Mouse (Mus musculus) 3134 (cell line): ENCODE data around the gene Gdi1.

ENCODE experiments used
- DNase-seq: peaks from one replicate; pipeline ENCODE4 v3.0.0-alpha.2; 2011; ENCODE audit warnings: low spot score; ENCODE audit not compliant: insufficient read length; ENCODE audit errors: extremely low read depth

Gene Gdi1

GRCm38 (mm10) chrX:74304867-74305700 lies at the start of gene Gdi1:
Gdi1 (plus strand) TSS chrX:74304998.
- DNase-seq, result peak; percentile 88

DNA sequence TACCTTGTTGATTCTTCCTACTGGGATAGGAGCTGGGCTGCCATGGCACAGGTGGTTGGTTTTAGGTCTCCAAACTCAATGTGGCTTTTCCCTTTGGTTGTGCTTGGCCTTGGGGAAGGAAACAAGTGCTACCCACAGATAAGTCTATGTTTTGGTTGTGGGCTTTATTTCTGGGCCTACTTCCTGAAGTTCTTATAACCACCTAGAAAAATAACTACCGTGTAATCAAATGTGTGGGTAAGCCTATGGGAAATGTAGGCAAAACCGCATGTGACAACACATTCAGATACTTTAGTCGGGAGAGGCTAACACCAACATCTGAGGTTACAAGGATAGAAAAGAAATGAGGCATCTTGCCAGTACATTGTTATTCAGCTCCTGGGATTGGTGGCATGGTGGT lies 47.1 kb upstream of the Gdi1 start:
- no peak for DNase-seq

GRCm38 (mm10) chrX:74269736-74270061 lies 35.1 kb upstream of the Gdi1 start:
- DNase-seq, result no peak

- peak; percentile 86 for DNase-seq
Observed at GRCm38 (mm10) chrX:74270062-74270901, 34.5 kb upstream of the Gdi1 start, which contains the start of gene Rpl10. Rpl10 (plus strand) TSS chrX:74270812.

DNA sequence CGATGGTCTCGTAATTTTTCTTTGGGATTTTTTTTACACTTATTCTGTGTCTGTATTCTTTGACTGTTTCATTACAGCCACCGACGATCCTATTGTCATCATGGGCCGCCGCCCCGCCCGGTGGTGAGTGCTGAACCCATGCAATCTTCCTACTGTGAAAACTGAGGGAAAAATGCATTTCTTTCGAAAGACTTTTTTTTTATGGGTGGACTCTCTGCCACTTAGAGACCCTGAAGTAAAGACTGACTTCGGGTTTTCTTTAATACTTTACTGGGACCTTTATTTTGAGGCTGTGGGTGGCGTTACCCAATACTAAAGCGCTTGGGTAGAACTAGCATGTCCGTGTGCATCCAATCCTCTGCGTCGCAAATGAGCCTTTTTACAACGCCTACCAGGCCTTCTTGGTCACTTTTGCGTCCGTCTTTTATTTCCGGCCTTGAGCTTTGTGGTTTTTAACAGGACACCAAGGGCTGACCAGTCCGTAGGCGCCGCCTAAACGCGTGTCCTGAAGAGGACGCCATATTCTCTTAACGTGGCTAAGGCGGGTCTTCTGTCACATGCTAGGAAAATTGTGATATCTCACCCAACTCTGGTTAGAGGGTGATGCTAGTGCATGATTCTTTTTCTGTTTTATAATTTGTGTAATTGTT lies 33.8 kb upstream of the Gdi1 start:
- DNase-seq, result peak; percentile 50

GRCm38 (mm10) chrX:74273422-74274322 lies 31.1 kb upstream of the Gdi1 start:
- DNase-seq, result peak; percentile 38

GRCm38 (mm10) chrX:74277916-74278315 lies 26.9 kb upstream of the Gdi1 start:
- DNase-seq, result no peak

DNA sequence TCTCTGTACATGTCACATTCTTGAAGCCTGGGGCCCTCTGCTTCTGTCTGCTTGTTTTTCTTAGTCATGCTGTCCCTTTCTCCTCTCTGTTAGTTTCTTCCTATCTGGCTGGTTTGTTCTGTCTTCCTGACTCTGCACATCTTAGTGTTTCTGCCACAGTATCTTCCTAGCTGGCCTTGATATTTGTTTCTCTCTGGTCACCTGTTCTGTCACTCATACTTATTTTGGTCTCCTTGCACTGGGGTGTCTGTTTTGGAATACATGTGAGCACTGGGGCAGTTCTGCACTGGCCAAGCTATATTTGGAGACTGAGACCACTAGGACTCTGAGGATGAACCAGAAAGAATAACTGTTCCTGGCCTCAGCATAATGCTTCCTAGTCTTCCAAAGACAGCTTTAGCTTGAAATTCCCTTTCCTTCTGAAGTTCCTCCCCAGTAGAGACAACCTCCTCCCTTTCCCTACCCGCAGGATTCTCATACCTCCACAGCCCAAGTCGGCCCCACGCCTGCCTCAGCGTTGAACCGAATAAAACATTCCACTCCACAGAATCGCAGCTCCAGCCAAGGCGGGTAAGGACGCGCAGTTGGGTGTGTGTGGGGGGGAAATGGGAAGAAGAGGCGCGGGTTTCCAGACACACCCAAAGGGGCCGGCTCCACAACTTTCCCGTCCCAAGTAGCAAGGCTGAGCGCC lies 23.6 kb upstream of the Gdi1 start:
- no peak for DNase-seq

DNA sequence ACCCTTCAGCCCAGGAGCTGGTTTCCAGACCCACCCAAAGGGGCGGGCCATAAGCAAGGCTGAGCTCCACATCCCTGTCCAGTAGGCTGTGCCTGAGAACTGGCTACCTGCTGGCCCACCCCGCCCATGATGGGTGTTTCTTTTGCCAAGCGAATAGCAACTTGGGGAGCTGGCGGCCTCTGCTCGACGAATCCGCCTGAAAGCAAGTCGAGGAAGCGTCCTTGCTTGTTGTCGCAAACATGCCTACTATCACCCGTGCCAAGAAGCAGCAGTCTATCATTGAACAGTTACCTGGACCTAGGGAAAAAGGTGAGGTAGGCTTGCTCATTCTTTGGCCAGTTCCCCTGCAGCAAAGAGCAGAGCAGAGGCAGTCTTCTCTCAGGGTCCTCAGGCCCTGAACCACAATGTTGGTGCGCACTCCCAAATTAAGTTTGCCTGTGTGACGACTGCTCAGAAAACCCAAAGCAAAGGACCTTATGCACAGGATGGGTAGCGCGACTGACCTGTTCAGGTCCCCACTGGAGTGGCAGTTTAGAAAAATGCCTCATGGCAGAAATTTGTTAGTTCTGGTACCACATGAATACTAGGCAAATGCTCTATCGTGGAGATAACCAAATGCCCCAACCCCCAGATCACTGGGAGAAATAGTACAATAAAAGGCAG lies 22.9 kb upstream of the Gdi1 start, which contains the start of the genes Taz and Dnase1l1:
TSS of gene Taz (plus strand) at position 181 of the 663 bp plus-strand sequence.
TSS of gene Dnase1l1 (minus strand) at position 606 of the 663 bp plus-strand sequence.
- peak; percentile 87 for DNase-seq

DNA sequence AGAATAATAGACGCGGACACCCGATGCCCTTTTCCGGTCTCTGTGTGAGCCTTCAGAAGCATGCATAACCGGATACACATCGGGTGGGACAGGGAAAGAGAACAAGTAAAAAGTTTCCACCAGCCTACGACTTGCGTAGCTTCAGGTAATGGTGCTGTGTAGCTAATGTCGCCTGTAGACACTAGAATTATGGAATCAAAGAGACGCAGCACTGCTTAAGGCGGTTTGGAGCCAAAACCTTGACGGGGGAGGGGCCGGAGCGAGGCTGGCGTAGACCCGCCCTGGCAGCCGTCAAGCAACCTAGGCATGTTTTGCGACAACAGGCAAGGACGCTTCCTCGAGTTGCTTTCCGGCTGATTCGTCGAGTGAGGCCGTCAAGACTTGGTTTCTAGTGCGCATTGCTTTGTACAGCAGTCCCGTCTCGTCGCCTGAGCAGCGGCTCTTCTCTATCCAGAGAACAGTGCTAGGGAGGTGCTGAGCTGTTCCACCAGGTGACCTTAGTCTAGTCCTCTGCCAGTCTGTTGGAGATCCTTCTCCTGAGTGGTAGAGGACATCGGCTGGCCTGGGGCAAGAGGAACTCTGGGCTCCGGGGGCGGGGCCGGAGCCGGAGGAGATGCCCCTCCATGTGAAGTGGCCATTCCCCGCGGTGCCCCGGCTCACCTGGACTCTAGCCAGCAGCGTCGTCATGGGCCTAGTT lies 22.3 kb upstream of the Gdi1 start:
- peak; percentile 89 for DNase-seq

GRCm38 (mm10) chrX:74283092-74283437 lies 21.7 kb upstream of the Gdi1 start:
- DNase-seq, result no peak

DNA sequence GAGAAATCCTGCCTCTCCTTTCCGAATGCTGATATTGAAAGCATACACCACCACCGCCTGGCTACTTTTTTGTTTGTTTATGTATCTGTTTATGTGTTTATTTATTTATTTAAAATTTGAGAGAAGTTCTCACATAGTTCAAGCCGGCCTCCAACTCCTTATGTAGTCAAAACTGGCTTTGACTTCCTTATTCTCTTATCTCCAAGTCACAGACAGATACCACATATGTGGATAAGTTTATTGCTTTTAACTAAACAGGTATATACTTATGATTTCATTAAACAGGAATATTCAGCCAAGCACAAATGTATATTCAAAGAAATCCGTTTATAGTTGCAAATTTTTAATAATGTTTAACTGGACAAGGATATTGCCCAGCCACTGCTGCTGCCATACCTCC lies 11.4 kb upstream of the Gdi1 start:
- no peak for DNase-seq

GRCm38 (mm10) chrX:74296538-74297448 lies 8.0 kb upstream of the Gdi1 start, which contains the start of gene Atp6ap1:
Atp6ap1 (plus strand) TSS chrX:74297097.
- peak; percentile 94 for DNase-seq

DNA sequence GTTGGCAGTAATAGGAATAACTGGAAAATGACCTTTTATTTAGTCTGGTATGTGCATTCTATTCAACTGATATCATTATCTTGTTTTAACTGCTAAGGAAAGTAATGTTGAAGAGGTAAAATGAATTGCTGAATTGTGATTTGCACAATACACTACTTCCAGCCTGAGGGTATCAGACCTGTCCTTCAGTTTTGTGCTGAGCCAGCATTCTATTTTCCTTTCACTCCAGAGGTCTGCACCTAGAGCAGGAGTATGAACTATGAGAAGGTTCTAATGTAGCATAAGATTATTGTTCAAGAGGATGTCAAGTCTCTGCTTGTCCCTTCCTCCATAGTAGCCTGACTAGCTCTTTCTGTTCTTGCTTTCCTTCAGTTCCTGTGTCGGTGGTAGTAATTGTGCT lies 6.5 kb upstream of the Gdi1 start:
- no peak for DNase-seq

- DNase-seq, result no peak
Observed at GRCm38 (mm10) chrX:74299721-74300120, 5.1 kb upstream of the Gdi1 start.

DNA sequence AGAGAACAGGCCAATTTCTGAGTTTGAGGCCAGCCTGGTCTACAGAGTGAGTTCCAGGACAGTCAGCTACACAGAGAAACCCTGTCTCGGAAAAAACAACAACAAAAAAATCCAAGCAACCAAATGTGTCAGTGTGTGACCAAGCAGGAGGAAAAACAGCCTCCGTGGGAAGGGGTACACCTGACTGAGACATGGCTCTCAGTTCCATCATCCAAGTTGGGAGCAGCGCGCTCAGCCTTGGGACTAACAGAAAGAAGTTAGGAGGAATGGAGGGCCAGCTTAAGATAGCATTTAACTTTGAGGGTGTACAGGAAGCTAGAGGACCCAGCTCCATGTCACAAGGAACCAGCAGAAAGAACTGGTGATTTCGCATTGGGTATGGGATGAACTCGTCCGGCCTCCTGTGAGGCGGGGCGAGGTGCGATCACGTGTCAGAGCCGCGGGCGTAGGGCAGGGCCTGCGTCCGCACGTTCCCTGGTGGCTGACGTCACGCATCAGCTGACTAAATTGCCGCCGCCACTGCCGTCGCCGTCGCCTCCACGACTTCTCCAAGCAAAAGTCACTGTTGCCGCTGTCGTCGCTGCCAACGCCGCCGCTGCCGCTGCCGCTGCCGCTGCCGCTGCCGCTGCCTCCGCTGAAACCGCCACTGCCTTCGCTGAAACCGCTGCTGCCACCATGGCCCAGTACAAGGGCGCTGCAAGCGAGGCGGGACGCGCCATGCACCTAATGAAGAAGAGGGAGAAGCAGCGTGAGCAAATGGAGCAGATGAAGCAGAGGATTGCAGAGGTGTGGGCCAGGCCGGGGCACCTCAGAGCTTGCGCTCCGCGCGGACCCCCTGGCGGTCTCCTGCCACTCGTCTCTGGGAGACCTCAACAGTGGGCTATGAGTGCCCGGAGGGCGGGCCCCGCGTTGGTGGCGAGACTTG lies 8.0 kb downstream of the Gdi1 start, which contains the start of gene Fam50a:
TSS of gene Fam50a (plus strand) at position 494 of the 925 bp plus-strand sequence.
- peak; percentile 90 for DNase-seq
